Mouse (Mus musculus): ENCODE measurements around the gene Mcoln3. TPM values are rescaled to one million over a fixed set of nuclear protein-coding genes. Genes with fewer than 3 reads are reported as not detected.

Mcoln3 gene
- total and polyA plus RNA-seq, 3 experiments = not detected

- no peak for DNase-seq
These were observed 60.0 kb downstream of the Mcoln3 start for GRCm38 (mm10) chr3:146177295-146177694.

GRCm38 (mm10) chr3:146177748-146178582 lies 60.7 kb downstream of the Mcoln3 start:
- peak; percentile 73 for DNase-seq

- DNase-seq = no peak
These were observed 63.1 kb downstream of the Mcoln3 start for GRCm38 (mm10) chr3:146180341-146180740.

GRCm38 (mm10) chr3:146180986-146181385 lies 63.7 kb downstream of the Mcoln3 start:
- DNase-seq = peak; percentile 50

DNA sequence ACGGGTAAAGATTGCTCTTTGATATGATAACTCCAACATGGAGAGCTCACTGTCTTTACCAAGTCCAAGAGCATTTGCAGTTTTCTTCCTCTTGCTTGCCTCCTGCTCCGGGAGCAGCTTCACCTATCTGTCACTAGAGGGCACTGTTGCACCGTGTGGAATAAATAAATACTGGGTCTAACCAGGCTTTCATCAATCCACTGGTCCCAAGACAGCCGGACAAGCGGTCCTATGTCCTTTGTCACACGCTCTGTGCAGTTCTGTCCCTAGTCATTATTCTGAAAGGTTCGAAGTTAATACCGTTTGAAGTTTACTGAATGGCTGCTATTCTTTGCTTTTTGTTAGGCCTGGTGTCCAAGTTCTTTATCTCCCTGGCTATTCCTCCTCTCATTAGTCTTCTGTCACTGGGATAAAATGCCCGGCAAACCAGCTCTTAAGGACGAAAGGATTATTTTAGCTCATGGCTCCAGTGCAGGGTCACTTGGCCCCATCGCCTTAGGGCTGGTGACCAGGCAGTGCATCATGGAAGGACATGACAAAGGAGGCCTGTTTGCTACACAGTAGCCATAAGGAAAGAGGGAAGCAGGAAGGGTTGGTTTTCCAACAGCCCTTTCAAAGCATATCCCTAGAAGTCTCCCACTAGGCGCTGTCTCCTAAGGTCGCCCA lies 67.9 kb downstream of the Mcoln3 start:
- DNase-seq = peak; percentile 71

- no peak for DNase-seq
These were observed 68.8 kb downstream of the Mcoln3 start for GRCm38 (mm10) chr3:146186033-146186432.

GRCm38 (mm10) chr3:146189933-146190332 lies 72.7 kb downstream of the Mcoln3 start:
- DNase-seq = no peak

Other genes with a start within 250 kb of the Mcoln3 start
- gene Bcl10, start 194.6 kb upstream of the Mcoln3 start, total RNA-seq (2021) = 10 to 100 TPM; 20.7 to 23.9 TPM
- gene Bcl10, start 194.6 kb upstream of the Mcoln3 start, polyA plus RNA-seq (2012; rRNA removed) = 3.6 and 4.1 TPM in 2 replicates
- gene 2410004B18Rik, start 179.4 kb upstream of the Mcoln3 start, total RNA-seq (2021) = 10 to 100 TPM; 22.0 to 23.1 TPM
- gene 2410004B18Rik, start 179.4 kb upstream of the Mcoln3 start, polyA plus RNA-seq (2012; rRNA removed) = 8.7 and 9.2 TPM in 2 replicates
- 1 to 10 TPM; 4.2 to 6.8 TPM for gene Syde2, start 129.6 kb upstream of the Mcoln3 start, total RNA-seq (2021)
- 4.2 and 5.0 TPM in 2 replicates for gene Syde2, start 129.6 kb upstream of the Mcoln3 start, polyA plus RNA-seq (2012; rRNA removed)
- not detected for gene Wdr63, start 9.3 kb upstream of the Mcoln3 start, total RNA-seq (2021)
- gene Wdr63, start 9.3 kb upstream of the Mcoln3 start, polyA plus RNA-seq (2012; rRNA removed) = not detected in 2 replicates
- not detected for gene Mcoln2, start 32.4 kb downstream of the Mcoln3 start, total RNA-seq (2021)
- not detected in 2 replicates for gene Mcoln2, start 32.4 kb downstream of the Mcoln3 start, polyA plus RNA-seq (2012; rRNA removed)
- gene Lpar3, start 103.5 kb downstream of the Mcoln3 start, total RNA-seq (2021) = under 1 TPM; 0.10 to 0.12 TPM
- 0.39 and 0.76 TPM in 2 replicates for gene Lpar3, start 103.5 kb downstream of the Mcoln3 start, polyA plus RNA-seq (2012; rRNA removed)